Mouse (Mus musculus): ENCODE data around the gene Lrg1. TPM values are rescaled to one million over a fixed set of nuclear protein-coding genes. Genes with fewer than 3 reads are reported as not detected.

Lrg1 gene
- polyA plus RNA-seq, 1 experiment, result 50.0 TPM

DNA sequence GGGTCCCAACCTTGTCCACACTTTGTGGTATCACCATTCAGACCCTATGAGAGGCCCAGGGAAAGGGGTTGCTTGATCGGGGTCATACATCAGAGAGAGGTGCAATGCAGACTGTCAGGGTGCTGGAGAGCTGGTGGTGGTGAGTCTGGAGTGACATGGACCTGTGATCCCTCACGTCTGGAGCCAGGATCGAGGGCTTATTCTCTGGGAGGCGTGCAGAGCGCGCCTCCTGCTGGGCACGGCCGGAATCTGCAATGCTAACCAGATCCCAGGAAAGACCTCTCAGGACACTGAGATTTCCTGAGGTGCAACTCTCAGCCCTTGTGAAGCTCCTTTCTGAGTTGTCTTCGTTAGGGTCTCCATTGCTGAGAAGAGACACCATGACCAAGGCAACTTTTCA, 37.9 kb upstream of the Lrg1 start:
- Histone ChIP-seq H3K27ac (ENCODE audit: control insufficient read depth, insufficient read depth, low read depth, low read length, poor library complexity) (no peak overlapping the region), H3K4me3 (replicated peaks; ENCODE audit: control insufficient read depth, low read depth, low read length) (no peak overlapping the region), H3K4me1 (ENCODE audit: control insufficient read depth, insufficient read depth, low read length) (peaks cover 1% of the 10 kb centered on the region; the same call in 1 of the 2 replicates)
- 2% methylated on average over 9 of the region's 9 CpGs for WGBS
- TF ChIP-seq CTCF (IDR thresholded peaks at IDR 0.05; ENCODE audit: control insufficient read depth, insufficient read depth, low read length) (peak; percentile 80), POLR2A (IDR thresholded peaks at IDR 0.05; ENCODE audit: borderline replicate concordance, control insufficient read depth, low read depth, low read length) (no peak)

- TF ChIP-seq CTCF (IDR thresholded peaks at IDR 0.05; ENCODE audit: control insufficient read depth, insufficient read depth, low read length), result no peak
- TF ChIP-seq POLR2A (IDR thresholded peaks at IDR 0.05; ENCODE audit: borderline replicate concordance, control insufficient read depth, low read depth, low read length), result no peak
- H3K4me3 ChIP-seq (replicated peaks; ENCODE audit: control insufficient read depth, low read depth, low read length), result no peak overlapping the region
- peaks cover 2% of the 10 kb centered on the region for H3K4me1 ChIP-seq (ENCODE audit: control insufficient read depth, insufficient read depth, low read length)
- WGBS, result 30% methylated on average over 9 of the region's 9 CpGs
- no peak overlapping the region for H3K27ac ChIP-seq (ENCODE audit: control insufficient read depth, insufficient read depth, low read depth, low read length, poor library complexity)
Observed at GRCm38 (mm10) chr17:56153643-56154042, 31.8 kb upstream of the Lrg1 start.

DNA sequence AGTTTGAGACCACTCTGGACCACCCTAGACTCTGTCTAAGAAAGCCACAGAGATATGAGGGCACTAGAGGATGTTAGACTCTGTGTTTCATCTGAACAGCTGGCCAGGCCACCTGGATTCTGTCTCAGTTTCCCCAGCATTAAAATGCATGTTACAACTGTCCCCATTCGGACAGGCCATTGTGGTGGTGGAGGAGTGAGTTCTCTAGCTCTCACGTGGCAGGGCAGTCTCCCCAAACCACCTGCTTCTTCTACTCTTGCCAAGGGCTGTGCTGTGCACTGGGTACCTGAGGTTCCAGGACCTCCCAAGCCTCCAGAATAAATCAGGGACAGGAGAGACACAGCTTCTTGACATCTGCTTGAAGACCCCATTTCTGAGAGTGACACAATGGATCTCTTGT, 28.1 kb upstream of the Lrg1 start:
- 49% methylated on average over 2 of the region's 2 CpGs for WGBS

GRCm38 (mm10) chr17:56148790-56149618, 27.2 kb upstream of the Lrg1 start:
- no peak for TF ChIP-seq POLR2A (IDR thresholded peaks at IDR 0.05; ENCODE audit: borderline replicate concordance, control insufficient read depth, low read depth, low read length)
- TF ChIP-seq CTCF (IDR thresholded peaks at IDR 0.05; ENCODE audit: control insufficient read depth, insufficient read depth, low read length), result no peak
- no peak overlapping the region for H3K27ac ChIP-seq (ENCODE audit: control insufficient read depth, insufficient read depth, low read depth, low read length, poor library complexity)
- whole genome bisulfite sequencing, result 6% methylated on average over 30 of the region's 30 CpGs
- peaks cover 2% of the 10 kb centered on the region for H3K4me1 ChIP-seq (ENCODE audit: control insufficient read depth, insufficient read depth, low read length)
- H3K4me3 ChIP-seq (replicated peaks; ENCODE audit: control insufficient read depth, low read depth, low read length), result no peak overlapping the region

More for the DNA sequence above, 28.1 kb upstream of the Lrg1 start:
- H3K27ac ChIP-seq (ENCODE audit: control insufficient read depth, insufficient read depth, low read depth, low read length, poor library complexity), result no peak overlapping the region
- H3K4me3 ChIP-seq (replicated peaks; ENCODE audit: control insufficient read depth, low read depth, low read length), result no peak overlapping the region
- peaks cover 2% of the 10 kb centered on the region for H3K4me1 ChIP-seq (ENCODE audit: control insufficient read depth, insufficient read depth, low read length)
- TF ChIP-seq CTCF (IDR thresholded peaks at IDR 0.05; ENCODE audit: control insufficient read depth, insufficient read depth, low read length) (no peak), POLR2A (IDR thresholded peaks at IDR 0.05; ENCODE audit: borderline replicate concordance, control insufficient read depth, low read depth, low read length) (no peak)

DNA sequence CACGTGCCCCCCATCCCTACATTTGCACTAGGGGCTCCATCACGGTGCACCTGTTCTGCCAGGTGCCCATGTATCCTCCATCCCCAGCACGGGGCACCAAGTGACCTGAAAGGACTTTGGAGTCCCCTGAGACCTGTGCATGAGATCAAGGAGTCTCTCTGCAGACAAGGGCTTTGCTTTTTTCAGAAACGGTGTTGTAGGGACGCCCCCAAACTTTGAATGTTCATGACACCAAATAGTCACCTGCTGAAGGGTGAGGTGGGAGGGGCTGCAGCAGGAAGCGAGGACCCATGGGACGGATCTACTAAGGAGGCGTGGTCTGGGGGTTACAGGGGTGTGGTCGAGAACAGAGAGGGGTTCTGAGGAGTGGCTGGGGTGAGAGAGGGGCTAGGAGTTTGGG, 26.5 kb upstream of the Lrg1 start:
- WGBS, result 27% methylated on average over 9 of the region's 9 CpGs
- TF ChIP-seq POLR2A (IDR thresholded peaks at IDR 0.05; ENCODE audit: borderline replicate concordance, control insufficient read depth, low read depth, low read length), result no peak
- no peak for TF ChIP-seq CTCF (IDR thresholded peaks at IDR 0.05; ENCODE audit: control insufficient read depth, insufficient read depth, low read length)
- H3K27ac ChIP-seq (ENCODE audit: control insufficient read depth, insufficient read depth, low read depth, low read length, poor library complexity), result no peak overlapping the region
- no peaks in the 10 kb centered on the region; the same call in 1 of the 2 replicates for H3K4me1 ChIP-seq (ENCODE audit: control insufficient read depth, insufficient read depth, low read length)
- no peak overlapping the region for H3K4me3 ChIP-seq (replicated peaks; ENCODE audit: control insufficient read depth, low read depth, low read length)

DNA sequence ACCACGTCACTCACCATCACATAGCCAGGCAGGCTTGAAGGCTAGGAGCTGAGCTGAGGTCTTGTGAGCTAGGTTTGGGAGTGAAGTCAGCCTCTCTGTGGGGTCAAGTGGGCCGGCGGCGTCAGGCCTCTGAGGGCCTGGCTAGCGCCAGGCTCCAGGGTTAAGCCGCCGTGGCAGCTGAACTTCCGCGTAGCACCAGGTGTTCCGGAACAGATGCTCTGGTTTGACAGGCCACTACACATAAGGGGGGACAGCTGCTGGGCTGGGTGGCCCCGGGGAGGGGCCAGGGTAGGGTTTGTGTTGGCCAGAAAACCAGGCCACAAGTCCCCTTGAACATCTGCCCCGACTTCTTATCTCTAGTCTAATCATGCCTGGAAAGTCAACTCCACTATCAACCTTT, 25.6 kb upstream of the Lrg1 start:
- H3K4me1 ChIP-seq (ENCODE audit: control insufficient read depth, insufficient read depth, low read length), result no peaks in the 10 kb centered on the region; the same call in 1 of the 2 replicates
- H3K27ac ChIP-seq (ENCODE audit: control insufficient read depth, insufficient read depth, low read depth, low read length, poor library complexity), result no peak overlapping the region
- no peak overlapping the region for H3K4me3 ChIP-seq (replicated peaks; ENCODE audit: control insufficient read depth, low read depth, low read length)
- TF ChIP-seq CTCF (IDR thresholded peaks at IDR 0.05; ENCODE audit: control insufficient read depth, insufficient read depth, low read length) (no peak), POLR2A (IDR thresholded peaks at IDR 0.05; ENCODE audit: borderline replicate concordance, control insufficient read depth, low read depth, low read length) (no peak)
- WGBS, result 64% methylated on average over 12 of the region's 12 CpGs

GRCm38 (mm10) chr17:56146131-56146530, 24.3 kb upstream of the Lrg1 start:
- WGBS, result 56% methylated on average over 9 of the region's 9 CpGs
- Histone ChIP-seq H3K4me1 (ENCODE audit: control insufficient read depth, insufficient read depth, low read length) (no peaks in the 10 kb centered on the region; the same call in 1 of the 2 replicates), H3K27ac (ENCODE audit: control insufficient read depth, insufficient read depth, low read depth, low read length, poor library complexity) (no peak overlapping the region), H3K4me3 (replicated peaks; ENCODE audit: control insufficient read depth, low read depth, low read length) (no peak overlapping the region)
- TF ChIP-seq POLR2A (IDR thresholded peaks at IDR 0.05; ENCODE audit: borderline replicate concordance, control insufficient read depth, low read depth, low read length), result no peak
- no peak for TF ChIP-seq CTCF (IDR thresholded peaks at IDR 0.05; ENCODE audit: control insufficient read depth, insufficient read depth, low read length)

DNA sequence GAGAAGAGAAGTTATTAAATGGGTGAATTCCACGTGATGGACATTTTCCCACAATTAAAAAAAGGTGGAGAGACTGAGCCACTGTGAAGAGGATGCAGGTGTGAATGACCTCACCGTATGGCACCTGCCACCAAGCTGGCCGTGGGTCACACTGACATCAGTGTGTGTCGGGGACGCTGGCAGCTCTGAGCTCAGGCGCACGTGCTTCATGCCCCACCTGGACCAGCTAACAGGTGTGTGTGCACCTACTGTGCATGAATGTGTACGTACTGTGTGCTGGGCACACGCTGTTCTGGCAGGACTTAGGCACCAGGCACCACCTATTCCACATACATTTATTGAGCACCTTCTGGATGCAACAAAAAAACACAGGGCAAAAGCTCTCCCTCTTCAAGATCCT, 22.7 kb upstream of the Lrg1 start:
- no peak overlapping the region for H3K27ac ChIP-seq (ENCODE audit: control insufficient read depth, insufficient read depth, low read depth, low read length, poor library complexity)
- 74% methylated on average over 9 of the region's 9 CpGs for WGBS
- no peaks in the 10 kb centered on the region; the same call in 1 of the 2 replicates for H3K4me1 ChIP-seq (ENCODE audit: control insufficient read depth, insufficient read depth, low read length)
- no peak overlapping the region for H3K4me3 ChIP-seq (replicated peaks; ENCODE audit: control insufficient read depth, low read depth, low read length)
- TF ChIP-seq POLR2A (IDR thresholded peaks at IDR 0.05; ENCODE audit: borderline replicate concordance, control insufficient read depth, low read depth, low read length) (no peak), CTCF (IDR thresholded peaks at IDR 0.05; ENCODE audit: control insufficient read depth, insufficient read depth, low read length) (no peak)

All from bone marrow, adult 2 months (tissue).